Mouse (Mus musculus): ENCODE data around the gene Sh3bp1.
"Not testable (repeated sequence)": the region's sequence is repeated elsewhere in the genome, so short reads cannot be mapped to it uniquely, and the experiment has no call there.

The Sh3bp1 gene

DNA sequence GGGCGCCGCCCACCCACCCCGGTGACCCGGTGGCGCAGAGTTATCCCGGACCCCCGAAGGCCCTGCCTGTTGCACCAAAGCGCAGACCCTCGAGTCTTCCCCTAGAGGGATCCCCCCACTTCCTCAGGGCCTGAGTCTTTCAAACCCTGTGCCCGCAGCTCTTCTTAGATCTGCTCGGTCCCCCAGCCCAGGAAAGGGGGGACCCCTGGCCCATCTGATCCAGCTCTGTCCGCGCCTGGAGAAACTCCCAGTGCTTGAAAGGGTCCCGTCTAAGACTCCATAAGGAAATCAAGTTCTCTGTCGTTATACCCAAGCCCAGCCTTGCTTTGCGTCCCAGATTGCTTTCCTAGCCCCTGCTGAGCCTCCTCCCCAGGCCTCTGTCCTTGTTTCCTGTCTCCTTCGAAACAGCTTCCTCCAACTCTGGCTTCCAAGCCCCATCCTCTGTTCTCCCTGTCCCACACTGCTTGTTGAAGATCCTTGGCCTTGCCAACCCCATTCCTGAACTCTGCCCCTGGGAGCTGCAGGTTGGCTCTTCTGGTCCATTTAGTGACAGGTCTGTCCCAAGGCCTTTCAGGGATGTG is 21.7 kb upstream of the Sh3bp1 start:
- no peak for DNase-seq (ENCODE audit: low spot score in 2 of 2)

DNA sequence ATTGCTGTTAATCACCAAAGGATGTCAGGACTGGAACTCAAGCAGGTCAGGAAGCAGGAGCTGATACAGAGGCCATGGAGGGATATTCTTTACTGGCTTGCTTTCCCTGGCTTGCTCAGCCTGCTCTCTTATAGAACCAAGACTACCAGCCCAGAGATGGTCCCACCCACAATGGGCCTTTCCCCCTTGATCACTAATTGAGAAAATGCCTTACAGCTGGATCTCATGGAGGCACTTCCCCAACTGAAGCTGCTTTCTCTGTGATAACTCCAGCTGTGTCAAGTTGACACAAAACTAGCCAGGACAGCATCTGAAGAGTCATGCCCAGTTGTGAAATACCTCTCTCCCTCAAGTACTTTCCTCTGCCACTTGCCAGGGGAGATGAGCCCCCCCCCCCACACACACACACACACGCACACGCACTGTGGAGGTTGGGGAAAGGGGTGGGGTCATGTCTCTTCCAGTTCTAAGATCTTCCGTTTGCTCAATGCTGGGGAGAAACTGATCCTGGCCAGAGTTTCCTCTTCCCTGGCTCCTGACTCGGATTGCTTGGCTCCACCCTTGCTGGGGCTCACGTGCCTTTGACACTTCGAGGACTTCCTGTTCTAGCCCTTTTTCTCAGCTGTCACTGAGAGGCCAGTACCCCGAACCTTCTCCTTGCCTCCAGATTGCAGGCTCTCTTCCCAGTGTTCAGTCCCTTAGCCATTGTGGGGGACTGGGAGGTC is 20.6 kb upstream of the Sh3bp1 start:
- not testable (repeated sequence) for DNase-seq (ENCODE audit: low spot score in 2 of 2)

DNA sequence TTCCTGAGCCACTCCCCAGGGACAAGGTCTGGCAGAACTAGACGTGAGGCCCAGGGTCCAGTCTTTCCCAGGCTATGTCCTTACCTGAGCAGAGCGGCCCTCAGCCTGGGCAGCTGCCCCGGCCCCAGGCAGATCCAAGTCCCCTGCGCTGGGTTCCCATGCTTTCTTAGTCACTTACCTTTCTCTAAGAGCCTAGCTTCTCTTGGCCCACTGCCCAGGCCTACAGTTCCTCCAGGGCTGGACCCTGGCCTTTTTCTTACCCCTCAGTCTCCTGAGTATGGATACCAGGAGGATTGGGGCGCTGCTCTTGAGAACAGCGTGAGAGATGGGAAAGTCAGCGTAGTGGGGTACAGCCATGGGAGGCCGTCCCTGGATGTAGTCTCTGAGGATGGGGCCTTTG is 19.1 kb upstream of the Sh3bp1 start:
- no peak for DNase-seq (ENCODE audit: low spot score in 2 of 2)

DNA sequence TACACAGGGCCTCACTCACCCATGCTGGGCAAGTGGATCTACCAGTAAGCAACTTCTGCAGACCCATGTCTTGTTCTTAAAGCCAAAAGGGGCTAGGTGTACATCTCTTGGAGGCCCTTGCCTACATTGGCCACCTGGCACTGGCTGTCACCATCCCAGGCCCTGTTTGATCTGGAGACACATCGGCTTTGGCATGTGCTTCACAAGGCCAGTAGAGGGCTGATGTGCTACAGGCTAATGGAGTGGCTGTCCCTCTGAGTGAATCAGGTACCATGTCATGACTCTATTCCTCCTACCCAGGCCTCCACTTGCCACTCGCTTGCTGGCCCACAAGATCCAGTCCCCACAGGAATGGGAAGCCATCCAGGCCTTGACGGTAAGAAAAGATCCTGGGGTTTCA is 17.7 kb upstream of the Sh3bp1 start:
- DNase-seq (ENCODE audit: low spot score in 2 of 2): no peak

DNA sequence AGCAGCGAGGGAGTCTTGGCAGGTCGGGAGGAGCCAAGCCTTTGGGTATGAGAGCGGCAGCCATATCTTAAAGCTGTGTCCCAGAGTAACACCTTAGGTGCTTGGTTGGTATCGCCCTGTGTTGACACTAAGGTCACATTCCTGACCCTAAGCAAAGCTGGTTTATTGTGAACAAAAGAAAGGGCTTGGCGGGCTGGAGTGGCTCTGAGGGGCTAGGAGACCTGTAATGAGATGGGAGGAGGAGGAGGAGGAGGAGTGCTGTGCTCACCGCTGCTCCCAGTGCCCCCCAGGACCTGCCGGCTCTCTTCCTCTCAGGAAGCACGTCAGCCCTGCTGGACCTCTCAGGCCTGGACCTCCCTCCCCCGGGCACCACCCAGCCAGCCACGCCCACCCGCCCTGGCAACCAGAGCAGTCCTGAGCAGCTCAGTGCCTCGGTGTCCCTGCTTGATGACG is 10.1 kb upstream of the Sh3bp1 start:
- no peak for DNase-seq (ENCODE audit: low spot score in 2 of 2)

DNA sequence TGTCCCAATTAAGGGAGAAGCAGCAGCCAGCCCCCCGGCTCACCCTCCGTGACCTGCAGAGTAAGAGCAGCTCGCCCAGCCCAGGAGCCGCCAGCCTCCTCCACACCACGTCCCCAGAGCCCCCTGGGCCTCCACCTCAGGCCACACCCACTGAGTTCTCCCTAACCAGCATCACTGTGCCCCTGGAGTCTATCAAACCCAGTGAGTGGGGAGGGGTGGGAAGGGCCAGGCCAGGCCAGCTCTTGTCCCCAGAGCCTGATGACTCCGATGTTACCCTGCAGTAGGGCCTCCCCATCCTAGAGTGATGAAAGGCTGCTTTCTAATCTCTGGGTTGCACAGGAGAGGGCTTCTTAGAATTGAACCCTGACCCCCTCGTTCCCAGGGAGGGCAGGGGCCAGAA is 7.1 kb upstream of the Sh3bp1 start:
- DNase-seq (ENCODE audit: low spot score in 2 of 2): no peak

DNA sequence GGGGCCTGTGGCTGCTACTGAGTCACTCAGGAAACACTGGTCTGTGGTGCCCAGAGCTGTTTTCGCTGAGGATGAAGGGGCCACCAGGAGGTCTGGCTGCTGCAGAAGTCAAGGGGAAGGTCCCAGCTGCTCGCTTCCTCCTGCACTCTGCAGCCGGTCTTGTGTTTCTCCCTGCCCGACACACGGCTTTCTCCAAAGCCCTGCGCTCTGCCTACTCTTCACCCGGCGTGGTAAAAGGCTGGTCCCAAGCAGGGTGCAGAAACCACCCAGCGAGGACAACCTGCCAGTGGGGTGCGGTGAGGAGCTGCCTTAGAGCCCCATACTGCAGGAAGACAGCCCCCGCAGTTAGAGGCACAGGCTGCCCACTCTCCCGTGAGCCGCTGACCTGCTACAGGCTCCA is 4.8 kb upstream of the Sh3bp1 start:
- DNase-seq (ENCODE audit: low spot score in 2 of 2): no peak

DNA sequence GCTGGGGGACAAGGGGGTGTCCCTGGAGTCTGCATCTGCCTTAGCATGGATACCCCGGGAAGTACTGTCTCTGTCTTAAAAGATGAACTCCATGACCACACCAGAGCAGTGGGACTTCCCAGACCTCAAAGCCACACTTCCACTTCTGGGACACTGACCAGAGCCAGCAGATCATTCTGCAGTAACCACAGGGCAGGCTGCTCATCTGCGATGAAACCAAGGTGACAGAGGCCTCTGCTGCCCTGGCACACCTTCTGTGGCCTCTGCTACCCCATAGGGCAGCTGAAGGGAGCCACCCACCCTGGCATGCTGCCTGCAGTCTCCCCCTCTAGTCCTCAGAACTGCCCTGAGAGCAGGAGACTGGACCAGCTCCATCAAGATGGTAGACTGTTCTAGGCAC is 3.8 kb upstream of the Sh3bp1 start:
- no peak for DNase-seq (ENCODE audit: low spot score in 2 of 2)

DNA sequence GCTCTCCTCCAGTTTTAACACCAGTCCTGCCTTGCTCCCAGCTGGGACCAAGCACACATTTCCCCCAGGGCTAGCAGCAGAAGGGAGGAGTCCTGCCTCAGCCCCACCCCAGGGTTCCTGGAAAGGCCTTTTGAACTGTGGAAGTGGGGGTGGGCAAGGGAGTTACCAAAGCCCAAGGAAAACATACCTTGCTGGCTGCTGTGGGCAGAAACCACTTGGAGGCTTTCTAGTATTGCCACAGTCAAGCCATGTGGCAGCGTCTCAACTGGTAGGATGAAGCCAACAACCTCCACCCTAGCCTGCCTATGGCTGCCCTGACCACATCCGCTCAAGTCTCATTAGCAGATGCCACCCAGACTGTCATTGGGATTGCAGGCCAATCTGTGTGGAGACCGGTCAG is 3.4 kb upstream of the Sh3bp1 start:
- DNase-seq (ENCODE audit: low spot score in 2 of 2): no peak

DNA sequence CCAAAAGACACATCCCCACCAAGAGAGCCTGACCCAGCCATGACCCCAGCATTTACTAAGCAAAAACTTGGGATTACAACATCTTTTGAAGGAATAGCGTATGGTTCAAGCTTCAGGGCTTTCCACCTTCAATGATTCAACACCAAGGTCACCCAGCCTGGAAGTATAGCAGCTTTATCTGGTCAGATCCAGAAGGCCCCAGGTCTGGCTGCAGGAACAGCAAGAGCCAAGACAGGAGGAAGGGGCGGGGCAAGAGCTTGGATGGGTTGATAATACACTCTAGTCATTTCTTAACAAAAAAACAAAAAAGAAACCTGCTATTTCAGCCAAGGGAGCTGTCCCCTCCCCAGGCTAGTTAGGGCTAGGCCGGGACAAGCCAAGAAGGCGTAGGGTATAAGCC is 2.1 kb upstream of the Sh3bp1 start:
- DNase-seq (ENCODE audit: low spot score in 2 of 2): no peak

DNA sequence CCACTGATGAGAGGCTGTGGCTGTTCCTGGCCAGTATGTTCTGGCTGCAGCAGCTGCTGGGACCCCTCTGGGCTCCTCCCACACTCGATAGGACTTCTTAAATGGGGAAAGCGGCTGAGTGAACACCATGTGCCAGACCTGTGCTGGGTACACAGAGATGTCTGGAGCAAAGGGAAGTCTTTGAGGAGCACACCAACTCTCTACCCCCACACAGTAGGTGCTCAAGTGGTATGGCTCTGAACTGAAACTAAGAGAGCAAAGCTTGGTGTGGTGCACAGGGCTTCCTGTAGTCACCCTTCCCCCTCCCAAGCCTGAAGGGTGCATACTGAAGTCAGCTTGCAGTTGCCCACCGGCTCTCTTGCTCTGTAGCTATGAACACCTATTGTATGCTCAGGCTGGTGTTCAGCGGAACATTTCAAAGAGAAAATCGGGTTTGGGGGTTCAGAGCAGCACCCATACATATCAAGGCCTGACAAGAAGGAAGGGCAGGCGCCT is 1.0 kb upstream of the Sh3bp1 start:
- DNase-seq (ENCODE audit: low spot score in 2 of 2): no peak

DNA sequence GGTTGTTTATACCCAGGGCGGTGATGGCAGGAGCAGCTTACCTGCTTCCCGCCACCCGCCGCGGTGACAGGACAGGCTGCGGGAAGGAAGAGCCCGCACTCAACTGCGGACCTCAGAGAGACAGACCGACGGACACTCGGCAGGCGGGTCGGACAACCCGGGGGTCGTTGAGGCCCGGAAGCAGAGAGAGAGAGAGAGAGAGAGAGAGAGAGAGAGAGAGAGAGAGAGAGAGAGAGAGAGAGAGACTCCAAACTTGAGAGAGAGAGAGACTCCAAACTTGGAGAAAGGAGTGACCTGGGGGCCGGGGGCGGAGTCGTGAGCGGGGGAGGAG is 194 bp upstream of the Sh3bp1 start, which contains the start of gene Gm49510:
Gm49510 (plus strand) TSS at position 259 of the 331 bp plus-strand sequence.
- DNase-seq (ENCODE audit: low spot score in 2 of 2): no peak

DNA sequence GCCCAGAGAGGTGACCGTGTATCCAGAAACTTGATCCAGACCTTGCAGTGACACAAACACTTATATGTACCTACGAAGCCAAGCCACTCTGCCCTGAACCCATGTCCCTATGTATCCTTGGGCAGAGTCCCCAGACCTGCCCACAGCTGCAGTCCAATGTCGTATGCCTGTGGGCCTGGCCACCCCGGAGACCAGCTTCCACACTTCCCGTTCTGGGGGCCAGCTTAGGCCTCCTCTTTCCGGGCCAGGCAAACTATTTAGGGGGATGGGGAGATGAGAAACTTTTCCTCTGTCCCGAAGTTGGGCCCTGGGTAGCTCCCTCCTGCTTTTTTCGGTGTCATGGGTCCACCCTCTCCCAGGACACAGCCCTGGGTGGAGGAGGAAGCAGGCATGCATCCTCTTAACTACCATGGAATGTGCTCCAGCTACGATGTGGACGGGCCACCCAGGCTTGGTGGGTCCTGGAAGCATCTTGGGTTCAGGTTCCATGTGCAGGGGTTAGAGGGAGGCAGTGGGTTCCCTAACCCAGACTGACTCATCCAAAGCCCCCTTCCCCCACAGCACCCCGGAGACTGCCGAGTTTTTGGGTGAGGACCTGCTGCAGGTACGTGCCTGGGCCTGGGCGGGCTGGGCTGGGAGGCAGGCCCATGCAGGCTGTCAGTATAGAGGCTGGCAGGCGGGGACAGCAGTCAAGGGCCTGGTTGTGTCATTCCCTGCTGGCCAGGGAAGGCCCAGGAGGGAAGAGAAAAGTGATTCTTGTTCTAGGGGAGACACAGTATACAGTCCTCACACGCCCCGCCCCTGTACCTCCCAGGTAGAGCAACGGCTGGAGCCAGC is 1.2 kb downstream of the Sh3bp1 start:
- DNase-seq (ENCODE audit: low spot score in 2 of 2): no peak

DNA sequence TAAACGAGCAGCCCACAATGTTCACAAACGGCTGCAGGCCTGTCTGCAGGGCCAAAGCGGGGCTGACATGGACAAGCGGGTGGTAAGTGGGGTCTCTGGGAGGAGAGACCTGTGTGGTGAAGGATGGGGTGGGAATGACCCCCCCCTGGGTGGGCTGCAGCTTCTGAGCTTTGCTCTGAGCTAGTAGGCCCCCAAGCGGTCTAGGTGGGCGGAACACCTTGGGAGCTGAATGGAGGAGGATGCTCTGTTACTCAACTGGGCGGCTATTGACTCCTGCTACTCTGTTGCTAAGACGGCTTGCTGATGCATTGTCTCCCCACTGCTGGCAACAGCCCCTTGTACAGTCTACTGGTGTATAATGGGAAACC is 1.8 kb downstream of the Sh3bp1 start:
- DNase-seq (ENCODE audit: low spot score in 2 of 2): no peak

DNA sequence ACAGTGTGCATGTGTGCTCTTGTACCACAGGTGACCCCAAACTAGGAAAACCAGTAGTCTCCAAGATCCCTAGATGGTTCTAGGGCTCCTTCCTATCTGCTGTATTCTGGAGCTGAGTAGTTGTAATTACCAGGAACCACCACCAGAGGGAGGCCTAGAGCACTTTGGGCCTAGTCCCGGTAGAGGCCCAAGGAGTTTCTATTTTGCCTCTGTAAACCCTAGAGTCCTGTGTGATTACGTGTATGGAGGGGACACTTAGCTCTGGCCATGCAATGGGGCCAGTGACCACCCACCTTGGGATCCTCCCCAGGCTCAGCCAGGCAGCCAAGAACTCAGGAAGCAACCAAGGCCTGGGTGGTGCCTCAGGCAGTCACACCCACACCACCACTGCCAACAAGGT is 3.7 kb downstream of the Sh3bp1 start:
- peak; percentile 59 to 87 for DNase-seq (ENCODE audit: low spot score in 2 of 2)

DNA sequence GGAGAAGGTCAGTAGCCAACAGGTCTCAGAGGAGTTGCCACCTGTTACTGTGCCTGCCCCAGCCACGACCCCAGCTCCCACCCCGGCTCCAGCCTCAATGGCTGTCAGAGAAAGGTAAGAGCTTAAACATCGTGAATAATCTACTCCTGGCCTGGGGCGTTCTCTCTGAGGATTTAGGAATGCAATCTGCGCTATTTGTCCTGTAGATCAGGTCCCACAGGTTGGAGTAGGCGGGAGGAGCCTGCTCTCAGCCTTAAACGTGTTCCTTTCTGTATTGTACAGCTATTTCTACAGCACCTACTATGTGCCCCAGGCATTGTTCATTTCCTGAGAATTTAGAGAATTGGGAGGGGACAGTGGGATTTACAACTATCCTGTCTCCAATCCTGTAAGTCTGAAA is 8.8 kb downstream of the Sh3bp1 start:
- DNase-seq (ENCODE audit: low spot score in 2 of 2): no peak

DNA sequence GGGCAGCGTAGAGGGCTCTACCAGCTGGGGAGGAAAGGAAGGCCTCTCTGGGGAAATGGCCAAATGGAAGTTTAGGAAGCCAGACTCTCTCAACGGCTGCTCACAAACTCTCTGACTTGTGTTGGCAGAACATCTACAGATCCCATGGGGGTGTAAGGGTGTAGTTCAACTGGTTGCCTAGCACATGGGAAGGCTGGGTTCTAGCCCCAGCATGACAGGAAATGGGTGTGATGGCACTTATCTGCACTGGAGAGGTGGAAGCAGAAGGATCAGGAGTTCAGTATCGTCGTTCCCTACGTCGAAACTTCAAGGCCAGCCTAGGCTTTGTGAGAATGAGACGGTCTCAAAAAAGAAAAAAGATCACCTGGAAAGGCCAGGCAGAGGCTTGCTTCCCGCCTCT is 9.4 kb downstream of the Sh3bp1 start:
- no peak for DNase-seq (ENCODE audit: low spot score in 2 of 2)

DNA sequence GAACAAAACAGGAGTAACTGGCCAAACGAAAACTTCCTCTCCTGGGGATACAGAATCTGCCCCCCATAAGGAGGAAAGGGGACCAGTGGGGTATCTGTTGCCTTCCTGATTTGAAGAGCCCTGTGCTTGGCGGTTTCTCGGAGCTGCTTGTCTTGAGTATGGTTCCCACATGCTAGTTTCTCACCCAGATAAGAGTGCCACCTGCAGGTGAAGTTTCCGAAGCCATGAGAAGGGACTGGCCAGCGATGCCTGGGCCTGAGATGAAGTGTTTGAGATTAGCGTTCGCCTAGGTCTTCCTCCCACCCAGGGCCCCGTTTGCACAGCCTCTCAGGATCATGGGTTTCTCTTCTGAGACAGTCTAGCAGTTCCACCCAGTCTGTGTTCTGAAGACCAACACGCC is 12.5 kb downstream of the Sh3bp1 start:
- DNase-seq (ENCODE audit: low spot score in 2 of 2): peak in 1 of 2 experiments; percentile 42

DNA sequence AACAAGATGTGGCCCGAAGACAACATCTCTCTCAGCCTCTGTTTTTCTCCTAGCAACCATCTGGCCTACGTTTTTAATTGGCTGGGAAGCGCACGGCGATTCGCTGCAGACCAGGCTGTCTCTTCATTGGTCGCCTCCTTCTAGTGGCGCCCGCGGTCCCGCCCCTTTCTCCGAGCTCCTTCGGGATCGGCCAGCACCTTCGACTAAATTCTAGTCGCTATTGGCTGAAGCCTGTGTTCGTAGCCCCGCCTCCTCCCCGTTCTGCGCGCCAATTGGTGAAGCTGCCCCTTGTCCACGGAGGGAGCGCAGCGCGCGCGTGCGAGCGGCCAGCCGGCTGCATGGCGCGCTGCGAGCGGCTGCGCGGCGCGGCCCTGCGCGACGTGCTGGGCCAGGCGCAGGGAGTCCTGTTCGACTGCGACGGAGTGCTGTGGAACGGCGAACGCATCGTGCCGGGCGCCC is 14.1 kb downstream of the Sh3bp1 start, which contains the start of gene Pdxp:
Pdxp (plus strand) TSS at position 288 of the 459 bp plus-strand sequence.
- DNase-seq (ENCODE audit: low spot score in 2 of 2): peak; percentile 90 to 97

DNA sequence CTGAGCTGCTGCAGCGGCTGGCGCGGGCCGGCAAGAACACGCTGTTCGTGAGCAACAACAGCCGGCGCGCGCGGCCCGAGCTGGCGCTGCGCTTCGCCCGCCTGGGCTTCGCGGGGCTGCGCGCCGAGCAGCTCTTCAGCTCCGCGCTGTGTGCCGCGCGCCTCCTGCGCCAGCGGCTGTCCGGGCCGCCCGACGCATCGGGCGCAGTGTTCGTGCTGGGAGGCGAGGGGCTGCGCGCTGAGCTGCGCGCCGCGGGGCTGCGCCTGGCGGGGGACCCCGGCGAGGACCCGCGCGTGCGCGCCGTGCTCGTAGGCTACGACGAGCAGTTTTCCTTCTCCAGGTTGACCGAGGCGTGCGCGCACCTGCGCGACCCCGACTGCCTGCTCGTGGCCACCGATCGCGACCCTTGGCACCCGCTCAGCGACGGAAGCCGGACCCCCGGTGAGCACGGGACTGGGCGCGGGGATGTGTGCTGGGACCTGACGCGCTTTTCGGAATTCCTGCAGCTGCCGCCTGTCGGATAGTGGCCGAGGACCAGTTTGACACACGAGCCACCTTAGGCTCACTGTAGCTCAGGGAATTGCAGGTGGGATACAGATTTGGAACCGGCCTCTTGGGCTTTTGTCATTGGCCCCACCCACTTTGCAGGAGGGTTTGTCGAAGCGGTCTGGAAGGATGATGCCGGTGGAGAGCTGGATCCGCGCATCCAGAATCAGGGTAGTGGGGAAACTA is 14.7 kb downstream of the Sh3bp1 start:
- DNase-seq (ENCODE audit: low spot score in 2 of 2): peak; percentile 58 to 64

DNA sequence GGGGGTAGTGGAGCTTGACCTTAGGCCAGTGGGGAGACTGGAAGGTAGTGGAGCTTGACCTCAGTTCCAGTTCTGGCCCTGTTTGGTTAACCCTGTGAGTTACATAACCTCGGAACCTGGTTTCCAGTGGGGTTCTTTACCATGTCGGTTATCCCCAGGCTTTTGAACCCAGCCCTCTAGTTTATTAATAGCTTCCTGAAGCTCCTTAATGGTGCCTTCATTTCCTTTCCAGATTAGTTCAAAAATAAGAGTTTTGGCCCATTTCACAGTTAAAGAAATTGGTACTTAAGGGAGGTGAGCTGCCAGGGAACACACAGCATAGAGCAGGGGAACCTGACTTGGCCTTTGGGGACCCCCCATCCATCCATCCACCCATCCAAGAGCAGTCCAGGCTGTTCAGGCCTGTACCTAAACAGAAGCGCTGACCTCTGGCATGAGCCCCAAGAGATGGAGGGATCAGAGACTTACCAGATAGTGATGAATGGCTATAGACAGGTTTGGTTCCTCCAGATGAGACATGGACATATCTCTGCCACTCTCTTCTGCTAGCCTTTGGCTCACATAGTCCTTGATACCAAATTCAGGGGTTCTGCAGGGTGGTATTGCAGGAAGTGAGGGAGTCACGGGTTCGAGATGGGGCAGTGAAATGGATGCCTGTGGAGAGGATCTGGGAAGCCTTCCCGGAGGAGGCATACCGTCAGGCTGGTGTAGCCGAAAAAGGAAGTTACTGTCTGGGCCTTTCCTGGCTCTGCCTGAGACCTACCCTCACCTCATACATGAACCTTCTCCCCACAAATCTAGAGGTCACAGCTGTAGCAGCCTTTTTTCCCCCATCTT is 15.5 kb downstream of the Sh3bp1 start:
- DNase-seq (ENCODE audit: low spot score in 2 of 2): no peak
